Mouse (Mus musculus) left cerebral cortex, postnatal 4 days (tissue): Measurements from ENCODE around the gene Slc2a5. TPM values are rescaled to one million over a fixed set of nuclear protein-coding genes. Genes with fewer than 3 reads are reported as not detected.
A peak's percentile ranks its signal among the peaks of the same experiment; 100 is the strongest.

Experiments used
- DNase-seq: peaks from one replicate; pipeline ENCODE4 v3.0.0-alpha.2; 2022
- intact Hi-C: fragments of 180-260 bp; cut with DNase I; formaldehyde crosslinking; loops from one replicate; pipeline ENCODE4 v1.15.1; 2025
- total RNA-seq, 2 experiments: library from RNA; stranded (reverse); gene quantifications; 2 replicates each; pipeline ENCODE4 v1.2.3; 2021

The Slc2a5 gene
- 1 to 10 TPM; 1.4 to 1.5 TPM for total RNA-seq

DNA sequence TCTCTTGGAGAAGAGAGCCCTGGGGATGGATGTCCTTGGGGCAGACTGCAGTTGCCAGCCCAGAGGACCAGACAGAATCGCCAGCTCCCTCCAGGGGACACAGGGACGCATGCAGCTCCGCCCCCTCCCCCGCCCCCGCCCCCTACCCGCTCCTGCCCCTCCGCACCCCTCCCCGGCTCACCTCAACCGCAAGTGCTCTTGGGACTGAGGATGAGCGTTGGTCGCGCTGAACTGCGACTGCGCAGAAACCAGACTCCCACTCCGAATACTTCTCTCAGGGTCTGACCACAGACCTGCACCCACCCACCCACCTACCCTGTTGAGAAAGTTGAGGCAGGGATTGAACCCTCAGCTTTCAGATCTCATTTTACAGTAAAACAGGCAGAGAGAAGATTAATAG lies at the start of gene Slc2a5:
Gene Slc2a5, plus strand, starts transcription at position 229 of the 400 bp plus-strand sequence.
- intact Hi-C loops, result no loop called here
- no peak for DNase-seq

DNA sequence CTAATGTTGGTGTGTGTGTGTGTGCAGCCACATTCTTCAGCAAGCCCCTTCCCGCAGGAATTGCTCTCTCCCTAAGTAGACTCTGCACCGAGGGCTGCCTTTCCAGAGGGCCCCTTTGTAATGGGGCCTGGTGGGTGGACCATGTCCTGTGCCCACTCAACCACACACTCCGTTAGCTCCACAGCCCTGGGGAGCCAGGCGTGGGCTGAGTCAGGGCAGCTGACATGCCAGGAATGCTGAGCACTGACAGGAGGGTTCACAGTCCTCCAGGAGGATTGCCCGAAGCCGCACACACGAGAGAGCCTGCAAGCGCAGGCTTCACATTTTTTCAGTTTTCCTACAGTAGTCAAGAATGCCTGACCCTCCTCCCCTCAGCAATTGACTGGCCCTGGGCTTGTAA lies 48.9 kb upstream of the Slc2a5 start:
- no peak for DNase-seq
- intact Hi-C loops, result loop anchor here (5.0 kb wide), 1 partner anchor 33 kb away; no protein-coding TSS in a partner anchor

DNA sequence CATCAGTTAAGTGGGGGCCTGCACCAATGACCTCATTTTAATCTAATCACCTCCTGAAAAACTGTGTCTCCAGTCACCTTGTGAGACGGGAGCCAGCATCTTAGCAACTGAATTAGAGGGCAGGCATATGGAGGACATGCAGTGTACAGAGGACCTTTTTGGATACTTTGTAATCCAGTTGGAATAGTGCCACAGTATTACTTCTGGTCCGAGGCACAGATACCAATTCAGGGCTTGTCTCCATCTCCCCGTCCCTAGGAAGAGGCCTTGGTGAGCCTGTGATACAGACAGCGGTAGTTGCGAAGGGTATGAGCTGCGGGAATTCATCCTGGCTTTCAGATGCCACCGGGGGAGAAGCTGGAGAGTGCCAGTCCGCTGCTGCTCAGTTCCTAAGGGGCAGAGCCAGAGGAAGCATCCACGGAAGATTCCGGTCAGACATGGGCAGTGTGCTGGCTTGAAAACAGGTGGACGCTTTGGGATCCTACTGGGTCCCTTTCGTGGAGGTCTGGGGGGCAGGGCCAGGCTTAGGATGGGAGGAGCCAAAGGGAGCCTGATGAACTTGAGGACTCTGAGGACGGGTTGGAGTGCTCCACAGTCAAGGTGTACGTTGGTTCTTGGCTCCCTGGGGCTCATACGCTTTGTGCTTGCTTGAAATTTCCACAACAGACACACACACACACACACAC lies 46.5 kb upstream of the Slc2a5 start:
- DNase-seq, result peak; percentile 18
- intact Hi-C loops, result loop anchor here (5.0 kb wide), 1 partner anchor 35 kb away; no protein-coding TSS in a partner anchor

DNA sequence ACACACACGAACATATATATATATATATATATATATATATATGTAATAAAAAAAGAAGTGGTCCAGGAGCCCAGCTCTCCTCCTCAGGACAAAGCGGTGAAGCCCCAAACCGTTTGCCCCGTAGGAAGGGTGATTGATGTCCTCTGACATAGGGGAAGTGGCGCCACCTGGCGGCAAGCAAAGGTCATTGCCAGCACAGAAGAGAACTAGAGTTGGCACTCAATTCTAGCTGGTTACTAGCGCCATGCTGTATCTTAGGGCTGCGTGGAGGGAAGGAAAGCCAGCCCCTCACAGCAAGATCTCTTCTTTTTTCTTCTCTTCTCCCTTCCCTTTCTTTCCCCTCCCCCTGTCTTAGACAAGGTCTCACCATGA lies 46.0 kb upstream of the Slc2a5 start:
- DNase-seq, result peak; percentile 70
- intact Hi-C loops, result loop anchor here (5.0 kb wide), 1 partner anchor 36 kb away; no protein-coding TSS in a partner anchor

DNA sequence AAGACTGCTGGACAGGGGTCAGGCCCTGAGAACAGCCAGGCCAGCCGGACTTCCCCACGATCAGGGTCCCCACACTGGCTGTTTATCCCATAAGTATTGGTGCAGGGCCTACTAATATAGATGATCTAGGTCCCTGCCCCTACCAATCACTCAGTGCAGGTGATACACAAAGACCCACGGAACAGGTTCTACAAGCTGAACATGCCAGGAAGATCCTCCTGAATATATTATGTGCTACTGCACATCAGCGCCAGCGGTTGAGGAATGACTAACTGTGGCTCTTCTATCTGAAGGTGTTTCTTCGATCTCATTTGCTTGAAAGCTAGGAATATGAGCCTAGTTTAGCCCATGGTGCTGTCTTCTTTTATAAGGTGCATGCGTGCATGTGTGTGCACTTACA lies 43.7 kb upstream of the Slc2a5 start:
- intact Hi-C loops, result no loop called here

DNA sequence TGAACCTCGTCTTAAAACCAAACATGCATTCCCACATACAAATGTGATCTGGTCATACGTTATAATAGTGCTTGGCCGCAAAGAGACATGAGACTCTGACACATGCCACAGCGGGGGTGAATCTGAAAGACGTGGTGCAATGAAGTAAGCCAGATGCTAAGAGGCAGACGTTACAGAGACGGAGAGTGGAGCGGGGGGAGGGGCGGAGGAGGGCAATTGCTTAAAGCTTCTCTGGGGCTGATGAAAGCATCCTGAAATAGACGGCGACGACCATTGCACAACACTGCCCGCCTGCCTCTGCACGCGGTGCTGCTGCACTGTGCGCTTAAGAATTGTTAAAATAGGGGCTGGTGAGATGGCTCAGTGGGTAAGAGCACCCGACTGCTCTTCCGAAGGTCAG lies 42.9 kb upstream of the Slc2a5 start:
- intact Hi-C loops, result no loop called here
- DNase-seq, result peak; percentile 27

More for the DNA sequence above, 43.7 kb upstream of the Slc2a5 start:
- DNase-seq, result no peak

DNA sequence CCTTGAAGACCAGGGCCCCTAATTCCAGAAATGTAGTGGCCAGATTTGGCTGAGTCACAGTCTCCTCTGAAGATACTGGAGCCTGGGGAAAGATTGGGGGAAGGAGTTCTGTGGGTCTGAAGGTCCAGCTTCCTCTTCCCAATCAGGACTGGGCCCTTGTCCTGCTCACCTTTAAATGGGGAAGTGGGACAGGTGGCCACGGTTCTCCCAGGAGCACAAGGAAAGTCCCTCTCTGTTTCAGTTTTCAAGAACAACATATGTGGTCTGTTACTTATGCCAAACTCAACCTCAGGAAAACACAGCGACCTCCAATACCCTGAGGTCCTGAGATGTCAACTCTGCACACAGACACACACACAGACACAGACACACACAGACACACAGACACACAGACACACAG lies 40.4 kb upstream of the Slc2a5 start:
- DNase-seq, result no peak
- intact Hi-C loops, result no loop called here

DNA sequence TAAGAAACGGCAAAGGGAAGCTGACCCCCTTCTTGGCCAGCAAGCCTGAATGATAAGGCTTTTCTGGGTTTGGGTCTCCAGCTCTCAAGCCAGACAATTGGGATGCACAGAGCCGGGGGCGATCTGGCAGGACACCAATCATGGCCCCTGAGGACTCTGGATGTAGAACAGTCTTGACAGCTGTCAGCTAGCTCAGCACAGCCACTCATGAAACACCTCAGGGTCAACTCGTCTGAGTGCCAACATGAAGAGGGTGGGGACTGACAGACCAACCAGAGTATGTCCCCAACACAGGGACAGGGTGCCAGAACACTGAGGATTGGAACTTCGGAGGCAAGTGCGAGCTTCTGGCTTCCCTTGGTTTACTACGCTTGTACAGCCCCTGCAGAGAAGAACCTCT lies 39.8 kb upstream of the Slc2a5 start:
- DNase-seq, result peak; percentile 49
- intact Hi-C loops, result no loop called here

DNA sequence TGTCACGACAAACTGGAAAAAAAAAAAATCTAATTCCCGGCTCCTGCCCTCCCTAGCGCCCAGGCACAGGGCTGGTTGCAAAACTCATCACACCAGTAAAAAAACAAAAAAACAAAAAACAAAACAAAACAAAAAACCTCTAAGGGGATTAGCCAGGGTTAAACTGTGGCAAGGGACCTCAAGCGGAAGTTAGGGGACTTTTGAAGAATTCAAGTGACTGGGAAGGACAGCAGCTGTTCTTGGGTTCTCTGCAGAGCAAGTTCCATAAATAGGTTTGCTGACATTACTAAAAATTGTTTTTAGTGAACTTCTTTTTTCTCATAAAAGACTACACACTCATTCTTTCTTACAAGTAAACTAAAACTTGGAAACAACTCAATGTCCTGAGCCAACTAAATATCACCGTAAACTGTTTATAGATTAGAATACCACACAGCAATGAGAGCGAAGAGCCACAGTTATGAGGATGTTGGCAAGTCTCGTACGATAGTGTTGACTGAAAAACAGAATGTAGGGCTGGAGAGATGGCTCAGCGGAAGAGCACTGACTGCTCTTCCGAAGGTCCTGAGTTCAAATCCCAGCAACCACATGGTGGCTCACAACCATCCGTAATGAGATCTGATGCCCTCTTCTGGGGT lies 38.6 kb upstream of the Slc2a5 start:
- intact Hi-C loops, result no loop called here
- DNase-seq, result no peak

DNA sequence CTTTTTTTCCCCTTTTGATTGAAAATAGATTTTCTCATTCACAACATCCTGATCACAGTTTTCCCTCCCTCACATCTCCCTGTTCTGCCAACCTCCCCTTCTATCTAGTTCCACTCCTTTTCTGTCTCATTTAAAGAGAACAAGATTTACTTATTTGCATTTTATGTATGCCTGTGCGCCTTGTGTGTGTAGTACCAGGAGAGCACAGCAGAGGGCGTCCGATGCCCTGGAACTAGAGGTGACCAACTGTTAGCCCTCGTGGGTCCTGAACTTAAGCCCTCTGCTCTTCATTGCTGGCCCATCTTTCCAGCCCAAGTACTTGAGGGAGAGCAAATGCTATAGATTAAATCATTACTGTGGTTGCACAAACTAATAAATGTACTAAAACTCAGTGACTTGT lies 33.7 kb upstream of the Slc2a5 start:
- no peak for DNase-seq
- intact Hi-C loops, result no loop called here

DNA sequence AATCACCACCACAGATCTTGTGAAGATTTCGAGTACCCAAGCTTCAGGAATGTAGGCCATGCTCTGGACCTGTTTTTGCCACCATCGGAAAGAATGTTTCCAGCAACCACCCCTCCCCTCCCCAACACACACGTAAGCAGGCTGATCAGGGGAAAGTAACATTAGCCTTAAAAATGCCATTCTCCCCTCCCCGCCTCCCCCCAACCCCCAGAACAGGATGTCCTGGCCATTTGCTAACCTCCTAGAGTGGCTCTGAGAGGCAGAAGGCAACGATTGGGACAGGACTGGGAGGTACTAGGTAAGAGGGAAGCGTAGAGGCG lies 32.3 kb upstream of the Slc2a5 start:
- intact Hi-C loops, result no loop called here
- no peak for DNase-seq

DNA sequence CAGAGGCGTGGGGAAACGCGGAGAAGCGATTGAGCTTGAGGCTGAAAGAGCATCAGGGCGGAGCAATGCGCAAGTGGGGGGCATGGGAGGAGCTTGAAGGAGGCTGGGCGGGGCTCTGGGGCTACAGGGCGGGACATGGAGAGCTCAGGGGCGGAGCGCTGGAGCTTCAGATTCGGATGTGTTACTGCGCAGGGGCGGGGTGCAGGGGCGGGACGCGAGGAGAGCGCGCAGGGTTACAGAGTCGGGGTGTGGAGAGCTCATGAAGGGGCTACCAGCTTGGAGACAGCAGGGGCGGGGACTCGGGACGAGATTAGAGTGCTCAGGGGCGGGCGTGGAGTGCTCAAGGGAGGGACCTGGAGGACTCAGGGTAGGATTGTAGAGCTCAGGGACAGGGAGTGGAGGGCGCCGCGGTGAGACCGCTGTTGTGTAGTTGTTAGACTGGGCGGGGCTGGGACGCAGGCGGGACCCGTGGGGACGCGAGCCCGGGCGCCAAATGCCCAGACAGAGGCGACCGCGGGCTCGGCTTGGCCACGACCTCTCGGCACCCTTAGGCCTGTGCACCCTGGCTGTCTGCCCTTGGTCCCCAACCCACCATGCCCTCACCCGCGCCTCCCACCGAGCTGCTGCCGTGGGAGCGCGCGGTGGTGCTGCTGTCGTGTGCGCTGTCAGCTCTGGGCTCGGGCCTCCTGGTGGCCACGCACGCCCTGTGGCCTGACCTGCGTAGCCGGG lies 31.8 kb upstream of the Slc2a5 start, which contains the start of gene Gpr157:
Gene Gpr157, plus strand, starts transcription at position 205 of the 729 bp plus-strand sequence.
- DNase-seq, result peak; percentile 91
- intact Hi-C loops, result no loop called here

DNA sequence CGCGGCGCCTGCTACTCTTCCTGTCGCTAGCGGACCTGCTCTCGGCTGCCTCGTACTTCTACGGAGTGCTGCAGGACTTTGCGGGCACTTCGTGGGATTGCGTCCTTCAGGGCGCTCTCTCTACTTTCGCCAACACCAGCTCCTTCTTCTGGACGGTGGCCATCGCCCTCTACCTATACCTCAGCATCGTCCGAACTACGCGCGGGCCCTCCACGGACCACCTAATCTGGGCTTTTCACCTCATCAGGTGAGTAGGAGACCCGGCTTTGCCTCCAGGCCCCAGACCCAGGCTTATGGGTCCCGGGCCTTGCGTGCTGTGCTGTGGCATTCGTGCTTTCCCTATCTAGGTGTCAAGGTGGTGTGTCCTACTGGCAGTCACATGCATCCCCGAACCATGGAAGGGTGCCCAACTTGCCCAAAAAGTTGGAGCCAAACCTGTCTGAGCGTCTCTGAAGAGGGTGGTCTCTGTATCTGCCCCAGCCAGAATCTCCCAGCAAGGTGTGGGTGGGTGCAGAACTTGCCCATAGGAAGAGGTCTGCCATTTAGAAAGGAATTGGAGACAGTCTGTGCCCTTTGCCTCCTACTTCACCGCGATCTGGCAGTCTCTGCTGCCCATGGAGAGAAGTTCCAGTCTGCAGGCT lies 31.1 kb upstream of the Slc2a5 start:
- no peak for DNase-seq
- intact Hi-C loops, result no loop called here

DNA sequence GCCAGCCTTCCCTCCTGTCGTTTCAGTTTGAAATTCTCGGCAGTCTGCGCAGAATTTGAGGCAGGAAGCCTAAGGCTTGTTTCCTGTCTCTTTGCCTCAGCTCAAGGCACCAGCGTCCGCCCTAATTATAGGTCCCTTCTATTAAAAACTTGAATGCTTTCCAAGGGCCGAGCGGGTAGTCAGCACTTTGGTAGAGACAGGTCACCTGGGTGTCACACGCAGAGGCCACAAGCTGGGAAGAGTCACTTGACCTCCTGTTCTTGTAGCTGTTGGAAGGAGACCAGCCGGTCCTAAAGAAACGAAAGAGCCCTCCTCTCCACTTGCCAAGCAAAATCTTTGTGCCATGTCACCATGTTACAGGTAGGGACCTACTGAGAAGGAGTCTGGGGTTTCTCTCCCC lies 30.0 kb upstream of the Slc2a5 start:
- intact Hi-C loops, result no loop called here
- no peak for DNase-seq

DNA sequence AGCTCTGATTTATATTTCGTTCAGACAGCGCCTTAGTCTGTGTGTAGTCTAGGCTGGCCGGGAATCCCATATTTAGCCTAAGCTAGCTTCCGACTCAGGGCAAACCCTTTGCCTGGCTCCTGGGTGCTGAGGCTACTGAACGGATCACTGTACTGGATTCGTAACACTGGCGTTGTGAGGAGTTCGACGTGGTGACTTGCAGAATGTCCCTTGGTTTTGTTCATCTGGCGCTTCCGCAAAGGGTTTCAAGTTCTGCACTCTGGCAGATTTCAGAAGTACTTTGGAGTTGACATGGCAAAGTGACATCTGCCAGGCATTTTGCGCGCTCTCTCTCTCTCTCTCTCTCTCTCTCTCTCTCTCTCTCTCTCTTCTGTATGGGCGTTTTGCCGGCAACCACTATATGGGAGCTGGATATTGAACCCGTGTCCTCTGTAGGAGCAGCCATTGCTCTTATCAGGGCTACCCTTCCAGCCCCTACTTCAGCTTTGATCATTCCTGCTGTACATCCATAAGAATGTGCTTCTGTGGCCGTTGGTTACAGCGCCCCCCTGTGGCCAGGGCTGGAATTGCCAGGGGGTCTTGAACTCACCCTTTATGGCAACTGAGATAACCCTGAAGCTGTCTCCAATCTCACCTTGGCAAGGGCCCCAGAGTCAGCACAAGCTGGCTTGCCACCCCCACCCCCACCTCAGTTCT lies 27.0 kb upstream of the Slc2a5 start:
- peak; percentile 48 for DNase-seq
- intact Hi-C loops, result no loop called here

DNA sequence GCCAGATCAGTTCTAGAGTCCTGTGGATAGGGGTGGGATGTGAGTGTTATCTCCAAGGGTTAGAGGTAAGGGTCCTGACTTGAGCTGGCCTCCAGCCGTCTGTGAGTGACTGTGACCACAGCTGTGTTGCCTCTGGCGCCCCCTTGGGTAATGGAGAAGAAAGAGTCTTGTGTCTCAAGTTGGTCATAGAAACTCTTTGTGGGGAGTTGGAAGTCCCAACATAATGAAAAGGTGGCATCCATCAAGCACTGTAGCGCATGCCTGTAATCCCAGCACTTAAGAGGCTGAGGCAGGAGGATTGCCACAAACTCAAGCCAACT lies 26.5 kb upstream of the Slc2a5 start:
- intact Hi-C loops, result no loop called here
- no peak for DNase-seq

DNA sequence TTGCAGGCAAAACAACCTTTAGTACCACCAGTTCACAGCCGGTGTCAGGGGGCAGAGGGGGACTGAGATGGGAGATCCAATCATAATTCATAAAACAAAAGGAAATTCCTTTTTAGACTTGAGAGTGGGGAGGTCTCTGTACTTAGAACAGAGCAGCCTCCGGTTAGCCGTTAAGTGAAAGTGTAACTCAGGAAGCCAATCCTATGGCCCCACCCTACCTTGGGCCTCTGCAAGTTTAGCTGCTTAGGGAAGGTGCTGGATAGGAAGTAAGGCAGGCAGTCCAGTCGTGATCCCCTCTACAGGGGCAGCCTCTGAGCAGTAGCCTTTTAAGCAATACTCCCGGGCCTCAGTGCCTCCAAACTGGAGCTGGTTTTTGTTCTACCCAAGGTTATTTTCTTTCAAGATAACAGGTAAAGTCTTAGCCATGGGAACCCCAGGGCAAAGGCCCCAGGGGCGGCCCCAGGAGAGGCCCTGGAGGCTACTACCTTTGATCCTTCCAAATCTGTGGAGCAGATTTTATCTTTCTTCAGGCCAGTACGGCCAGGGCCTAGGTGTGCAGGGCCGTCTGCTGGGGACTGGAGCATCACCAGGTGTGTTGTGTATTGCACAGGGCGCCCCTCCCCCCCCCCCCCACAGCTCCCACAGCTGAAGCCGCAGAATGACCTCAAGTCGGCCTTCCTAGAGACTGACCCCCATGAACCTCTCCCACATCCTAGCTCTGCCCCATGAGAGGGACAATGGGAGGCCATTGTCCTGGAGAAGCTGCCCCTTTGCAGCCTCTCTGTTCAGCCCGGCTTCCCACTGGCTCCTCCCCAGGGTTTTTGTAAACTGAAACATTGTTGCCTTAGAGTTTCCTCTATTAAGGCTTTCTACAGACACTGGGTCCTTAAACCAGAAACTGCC lies 25.3 kb upstream of the Slc2a5 start:
- intact Hi-C loops, result no loop called here
- no peak for DNase-seq

DNA sequence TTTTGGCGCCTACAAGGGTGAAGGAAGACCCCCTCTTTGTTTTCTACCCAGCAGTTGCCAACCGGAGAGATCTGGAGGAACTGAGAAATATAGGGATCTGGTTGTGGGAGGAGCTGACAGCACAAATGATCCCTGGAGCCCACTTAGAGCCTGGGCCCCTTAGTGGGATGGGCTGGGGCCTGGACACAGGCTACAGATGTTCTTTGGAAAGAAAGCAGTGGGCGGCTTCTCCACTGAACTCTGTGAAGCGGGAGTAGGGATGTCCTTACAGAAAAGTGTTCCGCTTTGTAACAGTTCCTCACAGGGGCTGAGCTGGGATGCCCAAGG lies 24.7 kb upstream of the Slc2a5 start:
- intact Hi-C loops, result no loop called here
- DNase-seq, result no peak

DNA sequence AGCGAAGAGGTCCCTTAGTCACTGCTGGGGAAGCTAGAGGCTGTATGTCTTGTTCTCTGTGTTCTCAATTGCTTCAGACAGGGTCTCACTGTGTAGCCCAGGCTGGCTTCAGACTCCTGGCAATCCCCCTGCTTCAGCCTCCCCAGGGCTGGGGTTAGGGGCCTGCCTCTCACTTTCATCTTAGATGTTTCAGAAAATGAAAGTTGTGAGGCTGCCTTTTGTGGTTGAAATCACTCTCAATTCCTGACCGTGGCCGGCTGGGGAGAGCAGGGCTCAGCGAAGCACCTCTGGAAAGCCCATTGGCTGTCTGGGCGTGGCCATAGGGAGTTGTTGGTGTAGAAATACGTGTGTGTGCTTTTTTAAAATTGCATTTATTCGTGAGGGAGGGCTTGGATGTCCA lies 22.8 kb upstream of the Slc2a5 start:
- no peak for DNase-seq
- intact Hi-C loops, result no loop called here

DNA sequence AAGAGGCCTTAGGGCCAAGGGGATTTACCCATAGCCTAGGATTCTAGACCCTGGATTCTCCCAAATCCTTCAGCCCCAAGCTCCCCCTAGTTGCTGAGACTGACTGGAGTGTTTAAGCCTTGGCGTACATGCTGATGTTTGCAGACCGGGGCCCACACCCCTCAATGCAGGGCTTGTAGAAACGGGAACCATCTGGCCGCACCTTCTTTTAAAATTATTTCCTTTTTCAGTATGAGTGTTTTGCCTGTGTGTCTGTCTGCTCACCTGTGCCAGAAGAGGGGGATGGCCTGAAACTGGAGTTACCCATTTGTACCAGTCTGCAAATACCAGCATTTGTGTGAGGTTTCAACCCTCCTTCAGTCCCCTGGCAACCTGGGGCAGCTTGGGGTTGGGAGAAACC lies 21.2 kb upstream of the Slc2a5 start:
- no peak for DNase-seq
- intact Hi-C loops, result loop anchor here (2.0 kb wide), 2 partner anchors 63 to 291 kb away; no protein-coding TSS in a partner anchor
